Mouse (Mus musculus) spleen, postnatal 36 days (tissue): ENCODE results near the gene Pglyrp1.

ENCODE experiments used
- DNase-seq, 2 experiments: peaks; one replicate each; pipeline ENCODE4 v3.0.0; 2022; ENCODE audit warnings: low spot score in 2 of 2, mixed read lengths in 1 of 2

Pglyrp1 gene

GRCm38 (mm10) chr7:18926041-18926790 lies 55.1 kb downstream of the Pglyrp1 start:
- DNase-seq = no peak

DNA sequence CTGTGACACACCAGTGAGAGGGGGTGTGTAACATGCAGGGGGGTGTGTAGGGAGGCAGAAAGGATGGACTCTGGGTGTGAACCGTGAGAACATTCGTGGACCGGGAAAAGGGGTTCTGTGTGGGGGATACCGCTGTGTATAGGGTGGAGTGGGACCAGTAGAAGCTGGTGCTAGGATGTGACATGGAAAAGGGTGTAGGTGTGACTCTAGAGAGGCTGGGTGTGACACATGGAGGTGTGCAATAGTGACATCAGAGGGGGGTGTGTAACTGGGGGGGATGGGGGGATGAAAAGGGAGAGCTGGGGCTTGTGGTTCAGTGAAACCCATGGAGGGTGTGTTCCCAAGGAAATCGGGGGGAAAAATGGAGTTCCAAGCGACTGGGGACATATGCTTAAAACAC lies 55.8 kb downstream of the Pglyrp1 start:
- DNase-seq = no peak

DNA sequence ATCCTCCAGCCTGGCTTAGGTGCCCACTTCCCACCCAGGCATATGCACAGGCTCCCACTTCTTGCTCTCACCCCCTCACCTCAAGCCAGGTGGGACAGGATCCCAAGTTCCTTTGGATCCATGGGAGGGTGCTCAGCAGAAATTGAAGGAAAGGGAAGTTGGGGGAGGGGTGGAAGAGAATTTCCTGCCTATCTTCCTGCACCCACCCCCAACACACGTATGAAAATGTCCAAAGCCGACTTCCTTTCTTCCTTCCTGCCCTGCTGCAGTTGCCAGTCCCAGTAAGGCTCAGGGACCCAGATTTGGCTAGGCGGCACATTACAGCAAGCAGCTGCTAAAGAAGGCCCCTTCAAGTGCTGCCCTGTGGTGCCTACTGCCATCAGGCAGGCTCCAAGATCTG lies 56.6 kb downstream of the Pglyrp1 start:
- no peak for DNase-seq
